Mouse (Mus musculus): ENCODE measurements at regions not wholly inside any gene's neighbourhood (a gene's known extent, or its start where the extent isn't known, plus 50 kb on each side); places are given as distances from the start of the nearest gene placed in this dataset.
"Not testable (repeated sequence)": the region's sequence is repeated elsewhere in the genome, so short reads cannot be mapped to it uniquely, and the experiment has no call there.

DNA sequence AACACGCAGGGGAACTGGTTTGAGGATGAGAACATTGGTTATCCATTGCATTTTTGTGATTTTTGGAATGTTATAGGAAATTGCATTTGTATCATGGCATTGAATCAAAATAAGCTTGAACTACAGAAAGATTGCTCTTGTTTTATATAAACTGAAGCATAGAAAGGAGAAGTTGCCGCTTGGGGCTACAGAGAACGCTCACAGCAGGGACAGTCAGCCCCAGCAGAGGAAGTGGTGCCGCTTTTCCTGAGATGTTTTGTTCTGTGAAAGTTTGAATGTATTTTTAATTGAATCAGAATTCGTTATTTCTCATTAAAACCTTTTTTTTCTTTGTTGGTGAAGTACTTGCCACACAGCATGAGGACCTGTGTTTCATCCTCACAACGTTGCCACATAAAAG is 139.6 kb upstream of the 1700056E22Rik start:
- ATAC-seq (ENCODE audit: borderline replicate concordance, extremely low read depth, low FRiP score, low TSS enrichment): no peak
- H3K36me3 ChIP-seq: no peaks in the 10 kb centered on the region
- H3K27ac ChIP-seq: no peak overlapping the region
- 80% methylated on average over 6 of the region's 6 CpGs for WGBS
- H3K4me2 ChIP-seq: no peak overlapping the region
- H3K9ac ChIP-seq: no peak overlapping the region
- H3K9me3 ChIP-seq: no peaks in the 10 kb centered on the region
- no peak overlapping the region for H3K4me3 ChIP-seq
- H3K4me1 ChIP-seq: 0 out of 2 replicates have a peak, but pooled peaks cover 5% of the 10 kb centered on the region
- H3K27me3 ChIP-seq: no peaks in the 10 kb centered on the region

DNA sequence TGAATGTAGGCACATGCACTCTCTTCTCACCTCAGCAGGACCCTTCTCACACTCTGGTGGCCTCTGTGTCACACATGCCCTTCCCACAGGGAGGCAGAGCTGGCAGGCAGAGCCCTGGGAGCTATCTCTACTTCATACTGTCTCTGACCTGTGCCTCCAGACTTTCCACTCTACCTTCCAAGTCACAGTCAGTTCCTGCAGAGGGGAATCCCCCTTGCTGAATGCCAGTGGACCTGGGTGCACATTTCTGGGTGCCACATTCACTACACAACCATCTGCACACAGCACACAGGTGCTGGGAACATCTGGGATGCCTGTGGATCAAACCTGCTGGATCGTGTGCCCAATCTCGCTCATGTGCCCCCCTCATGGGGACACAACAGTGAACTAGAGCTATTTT is 138.9 kb upstream of the 1700056E22Rik start:
- no peak overlapping the region for H3K27ac ChIP-seq
- H3K36me3 ChIP-seq: no peaks in the 10 kb centered on the region
- H3K9ac ChIP-seq: no peak overlapping the region
- 0 out of 2 replicates have a peak, but pooled peaks cover 5% of the 10 kb centered on the region for H3K4me1 ChIP-seq
- no peak overlapping the region for H3K4me3 ChIP-seq
- H3K27me3 ChIP-seq: no peaks in the 10 kb centered on the region
- no peak overlapping the region for H3K4me2 ChIP-seq
- H3K9me3 ChIP-seq: no peaks in the 10 kb centered on the region
- ATAC-seq (ENCODE audit: borderline replicate concordance, extremely low read depth, low FRiP score, low TSS enrichment): no peak
- 83% methylated on average over 2 of the region's 2 CpGs for WGBS

DNA sequence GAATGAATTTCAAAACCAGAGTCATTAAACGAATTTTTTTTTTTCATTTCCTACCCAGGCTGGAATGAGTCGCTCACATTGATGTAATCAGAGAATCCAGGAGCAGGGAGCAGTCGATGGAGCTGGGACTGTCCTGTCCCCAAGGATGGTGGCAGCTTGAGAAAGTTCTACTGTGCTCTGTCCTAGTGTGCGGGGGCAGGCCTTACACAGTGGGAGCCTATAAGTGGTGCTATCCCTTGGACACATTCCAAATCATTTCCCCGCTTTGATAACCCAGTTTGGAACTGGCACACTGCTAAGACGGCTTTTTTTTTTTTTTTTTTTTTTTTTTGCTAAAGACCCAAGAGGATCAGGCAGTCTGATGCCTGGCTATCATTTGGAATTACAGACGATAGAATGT is 137.5 kb upstream of the 1700056E22Rik start:
- Histone ChIP-seq H3K4me3 (no peak overlapping the region), H3K36me3 (no peaks in the 10 kb centered on the region), H3K27me3 (no peaks in the 10 kb centered on the region), H3K4me2 (no peak overlapping the region), H3K9ac (no peak overlapping the region), H3K27ac (no peak overlapping the region), H3K9me3 (no peaks in the 10 kb centered on the region), H3K4me1 (0 out of 2 replicates have a peak, but pooled peaks cover 5% of the 10 kb centered on the region)
- ATAC-seq (ENCODE audit: borderline replicate concordance, extremely low read depth, low FRiP score, low TSS enrichment): no peak
- whole genome bisulfite sequencing: 39% methylated on average over 7 of the region's 7 CpGs

DNA sequence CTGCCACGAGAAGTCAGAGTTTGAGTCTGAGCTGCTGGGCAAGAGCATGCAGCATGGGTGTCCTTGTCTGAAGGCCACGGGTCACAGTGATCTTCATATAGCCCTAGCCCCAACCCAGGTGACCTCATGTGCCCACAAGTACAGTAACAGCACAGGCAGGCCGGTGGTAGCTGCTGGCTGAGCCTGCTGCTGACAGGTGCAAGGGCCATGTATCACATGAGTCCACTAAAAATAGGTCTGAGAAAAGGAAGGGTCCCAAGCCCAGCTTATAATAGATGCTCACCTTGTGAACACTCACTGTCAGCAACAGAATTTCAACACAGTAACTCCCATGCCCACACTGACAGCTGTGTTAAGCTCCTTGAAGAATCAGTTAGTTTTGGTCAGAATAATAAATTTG is 136.8 kb upstream of the 1700056E22Rik start:
- Histone ChIP-seq H3K9me3 (no peaks in the 10 kb centered on the region), H3K4me2 (no peak overlapping the region), H3K27me3 (no peaks in the 10 kb centered on the region), H3K9ac (no peak overlapping the region), H3K4me1 (0 out of 2 replicates have a peak, but pooled peaks cover 5% of the 10 kb centered on the region), H3K4me3 (no peak overlapping the region), H3K36me3 (no peaks in the 10 kb centered on the region), H3K27ac (no peak overlapping the region)
- WGBS: 69% methylated on average over 3 of the region's 3 CpGs
- ATAC-seq (ENCODE audit: borderline replicate concordance, extremely low read depth, low FRiP score, low TSS enrichment): no peak

- Histone ChIP-seq H3K4me1 (0 out of 2 replicates have a peak, but pooled peaks cover 5% of the 10 kb centered on the region), H3K4me3 (no peak overlapping the region), H3K27ac (no peak overlapping the region), H3K27me3 (no peaks in the 10 kb centered on the region), H3K36me3 (no peaks in the 10 kb centered on the region), H3K9ac (no peak overlapping the region), H3K9me3 (no peaks in the 10 kb centered on the region), H3K4me2 (no peak overlapping the region)
- 40% methylated on average over 1 of the region's 1 CpGs for WGBS
- peak; percentile 69; the same call in 1 of the 2 replicates for ATAC-seq (ENCODE audit: borderline replicate concordance, extremely low read depth, low FRiP score, low TSS enrichment)
Observed at GRCm38 (mm10) chr1:184169967-184170366, 135.9 kb upstream of the 1700056E22Rik start.

DNA sequence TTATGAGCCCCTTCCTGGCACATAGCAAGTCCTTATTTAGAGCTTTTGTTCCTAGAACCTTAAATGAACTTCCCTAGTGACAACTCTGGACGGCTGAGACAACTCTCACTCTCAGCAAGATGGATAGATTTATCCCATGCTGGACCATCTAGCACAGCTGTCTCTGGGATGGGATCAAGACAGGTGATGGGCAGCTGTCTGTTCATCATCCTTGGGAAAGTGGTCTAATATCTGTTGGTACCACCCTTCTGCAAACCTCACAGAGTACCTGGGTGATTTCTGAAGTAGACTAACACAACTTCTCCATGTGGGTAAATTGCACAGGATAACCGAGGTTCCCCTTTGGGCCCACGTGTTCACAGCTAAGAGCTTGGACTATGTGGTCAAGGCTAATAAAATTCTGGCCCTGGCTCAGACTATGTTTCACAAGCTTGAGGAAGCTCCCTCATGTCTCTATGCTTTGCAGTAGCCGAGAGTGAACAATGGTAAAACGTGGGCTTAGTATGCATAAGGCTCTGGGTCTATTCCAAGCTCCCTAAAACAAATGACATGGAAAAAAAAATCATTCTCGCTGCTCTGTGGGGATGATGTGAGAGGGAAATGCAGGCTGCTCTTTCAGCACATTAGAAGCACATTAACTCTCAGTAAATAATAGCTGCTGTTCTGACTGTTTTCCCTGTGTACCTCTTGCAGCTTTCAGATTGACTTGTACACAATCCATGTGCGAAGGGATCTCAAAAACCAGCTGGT is 135.1 kb upstream of the 1700056E22Rik start:
- H3K27ac ChIP-seq: no peak overlapping the region
- no peak overlapping the region for H3K4me2 ChIP-seq
- H3K4me1 ChIP-seq: 0 out of 2 replicates have a peak, but pooled peaks cover 5% of the 10 kb centered on the region
- H3K9me3 ChIP-seq: no peaks in the 10 kb centered on the region
- no peaks in the 10 kb centered on the region for H3K36me3 ChIP-seq
- H3K9ac ChIP-seq: no peak overlapping the region
- no peaks in the 10 kb centered on the region for H3K27me3 ChIP-seq
- ATAC-seq (ENCODE audit: borderline replicate concordance, extremely low read depth, low FRiP score, low TSS enrichment): peak; percentile 39
- H3K4me3 ChIP-seq: no peak overlapping the region
- 42% methylated on average over 7 of the region's 7 CpGs for WGBS

DNA sequence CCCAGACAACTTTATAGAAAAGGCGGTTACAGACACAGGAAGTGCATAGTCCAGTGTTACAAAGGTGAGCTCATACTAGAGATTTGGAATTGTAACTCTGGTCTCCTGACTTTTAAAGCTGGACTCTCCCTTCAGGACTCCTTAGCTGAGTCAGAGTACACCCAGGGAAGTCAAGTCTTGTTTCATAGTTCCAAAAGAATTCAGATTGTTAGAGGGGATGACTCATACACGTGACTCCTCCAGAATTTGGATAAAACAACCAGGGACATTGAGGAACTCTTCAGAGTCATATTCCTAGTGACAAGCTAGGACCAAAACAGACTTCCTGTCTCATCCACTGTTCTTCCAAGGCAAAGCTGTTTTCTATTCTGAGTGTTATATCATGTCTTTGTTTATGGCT is 132.8 kb upstream of the 1700056E22Rik start:
- no peak overlapping the region for H3K27ac ChIP-seq
- no peak overlapping the region for H3K4me3 ChIP-seq
- no peak overlapping the region for H3K4me2 ChIP-seq
- H3K27me3 ChIP-seq: no peaks in the 10 kb centered on the region
- no peaks in the 10 kb centered on the region for H3K9me3 ChIP-seq
- no peak for ATAC-seq (ENCODE audit: borderline replicate concordance, extremely low read depth, low FRiP score, low TSS enrichment)
- WGBS: 65% methylated on average over 2 of the region's 2 CpGs
- H3K9ac ChIP-seq: no peak overlapping the region
- 0 out of 2 replicates have a peak, but pooled peaks cover 5% of the 10 kb centered on the region for H3K4me1 ChIP-seq
- no peaks in the 10 kb centered on the region for H3K36me3 ChIP-seq

- WGBS: 82% methylated on average over 2 of the region's 2 CpGs
- not testable (repeated sequence) for H3K4me2 ChIP-seq; ATAC-seq (ENCODE audit: borderline replicate concordance, extremely low read depth, low FRiP score, low TSS enrichment); H3K27me3 ChIP-seq; H3K4me3 ChIP-seq; H3K9me3 ChIP-seq; H3K36me3 ChIP-seq; H3K27ac ChIP-seq; H3K4me1 ChIP-seq; H3K9ac ChIP-seq
Observed at GRCm38 (mm10) chr1:184162526-184162925, 128.4 kb upstream of the 1700056E22Rik start.

DNA sequence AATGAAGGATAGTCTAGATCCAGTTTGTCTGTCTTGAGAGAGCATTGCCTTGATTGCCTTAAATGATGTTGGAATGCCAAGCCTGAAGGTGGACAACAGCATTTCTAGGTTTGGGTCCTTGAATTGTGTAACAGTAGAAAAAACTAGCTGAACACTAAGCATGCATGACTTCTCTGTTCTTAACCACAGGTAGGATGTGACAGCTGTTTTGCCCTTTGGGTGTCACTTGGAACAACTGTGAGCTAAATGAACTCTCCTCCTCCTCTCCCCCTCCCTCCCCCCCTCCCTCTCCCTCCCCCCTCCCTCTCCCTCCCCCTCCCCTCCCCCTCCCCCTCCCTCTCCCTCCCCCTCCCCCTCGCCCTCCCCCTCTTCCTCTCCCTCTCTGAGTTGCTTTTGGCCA is 113.6 kb upstream of the 1700056E22Rik start:
- Histone ChIP-seq H3K27me3 (no peaks in the 10 kb centered on the region), H3K36me3 (no peaks in the 10 kb centered on the region), H3K4me3 (no peak overlapping the region), H3K9me3 (no peaks in the 10 kb centered on the region), H3K9ac (no peak overlapping the region), H3K27ac (no peak overlapping the region), H3K4me1 (no peaks in the 10 kb centered on the region), H3K4me2 (no peak overlapping the region)
- WGBS: no CpG with 5 or more reads among the region's 1 CpGs
- ATAC-seq (ENCODE audit: borderline replicate concordance, extremely low read depth, low FRiP score, low TSS enrichment): no peak

- Histone ChIP-seq H3K4me3 (no peak overlapping the region), H3K9ac (no peak overlapping the region), H3K27me3 (no peaks in the 10 kb centered on the region), H3K4me2 (no peak overlapping the region), H3K27ac (no peak overlapping the region), H3K36me3 (no peaks in the 10 kb centered on the region), H3K4me1 (no peaks in the 10 kb centered on the region), H3K9me3 (no peaks in the 10 kb centered on the region)
- ATAC-seq (ENCODE audit: borderline replicate concordance, extremely low read depth, low FRiP score, low TSS enrichment): no peak
- 52% methylated on average over 2 of the region's 2 CpGs for WGBS
Observed at GRCm38 (mm10) chr1:184142974-184143373, 108.9 kb upstream of the 1700056E22Rik start.

- WGBS: 78% methylated on average over 5 of the region's 5 CpGs
- no peaks in the 10 kb centered on the region for H3K36me3 ChIP-seq
- H3K4me2 ChIP-seq: no peak overlapping the region
- H3K9ac ChIP-seq: no peak overlapping the region
- H3K27me3 ChIP-seq: no peaks in the 10 kb centered on the region
- H3K9me3 ChIP-seq: no peaks in the 10 kb centered on the region
- H3K4me1 ChIP-seq: no peaks in the 10 kb centered on the region
- H3K4me3 ChIP-seq: no peak overlapping the region
- ATAC-seq (ENCODE audit: borderline replicate concordance, extremely low read depth, low FRiP score, low TSS enrichment): no peak
- no peak overlapping the region for H3K27ac ChIP-seq
Observed at GRCm38 (mm10) chr1:184140486-184140885, 106.4 kb upstream of the 1700056E22Rik start.

DNA sequence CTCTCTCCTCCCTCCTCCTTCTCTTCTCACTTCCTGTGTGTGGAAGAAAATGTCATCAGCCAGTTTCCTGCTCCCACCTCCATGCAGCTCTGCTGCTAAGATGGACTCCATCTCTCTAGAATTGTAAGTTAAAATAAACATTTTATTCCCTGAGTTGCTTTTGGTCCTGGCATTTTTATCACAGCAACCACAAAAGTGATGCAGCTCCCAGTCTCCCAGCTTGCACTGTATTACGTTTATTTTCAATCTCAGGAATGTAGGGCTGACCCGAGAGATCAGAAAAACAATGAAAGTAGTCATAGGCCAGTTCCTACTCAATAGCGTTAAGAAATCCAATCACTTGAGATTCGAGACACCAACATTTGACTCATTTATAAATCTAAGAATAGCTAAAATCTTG is 106.0 kb upstream of the 1700056E22Rik start:
- Histone ChIP-seq H3K9me3 (no peaks in the 10 kb centered on the region), H3K9ac (no peak overlapping the region), H3K36me3 (no peaks in the 10 kb centered on the region), H3K27ac (no peak overlapping the region), H3K4me1 (no peaks in the 10 kb centered on the region), H3K4me2 (no peak overlapping the region), H3K27me3 (no peaks in the 10 kb centered on the region), H3K4me3 (no peak overlapping the region)
- no peak for ATAC-seq (ENCODE audit: borderline replicate concordance, extremely low read depth, low FRiP score, low TSS enrichment)
- WGBS: 53% methylated on average over 4 of the region's 4 CpGs

All from lung, embryonic 15.5 days (tissue).